Mouse (Mus musculus): Measurements from ENCODE around the gene 2310061I04Rik.
"Not testable (repeated sequence)": the region's sequence is repeated elsewhere in the genome, so short reads cannot be mapped to it uniquely, and the experiment has no call there.

The 2310061I04Rik gene

DNA sequence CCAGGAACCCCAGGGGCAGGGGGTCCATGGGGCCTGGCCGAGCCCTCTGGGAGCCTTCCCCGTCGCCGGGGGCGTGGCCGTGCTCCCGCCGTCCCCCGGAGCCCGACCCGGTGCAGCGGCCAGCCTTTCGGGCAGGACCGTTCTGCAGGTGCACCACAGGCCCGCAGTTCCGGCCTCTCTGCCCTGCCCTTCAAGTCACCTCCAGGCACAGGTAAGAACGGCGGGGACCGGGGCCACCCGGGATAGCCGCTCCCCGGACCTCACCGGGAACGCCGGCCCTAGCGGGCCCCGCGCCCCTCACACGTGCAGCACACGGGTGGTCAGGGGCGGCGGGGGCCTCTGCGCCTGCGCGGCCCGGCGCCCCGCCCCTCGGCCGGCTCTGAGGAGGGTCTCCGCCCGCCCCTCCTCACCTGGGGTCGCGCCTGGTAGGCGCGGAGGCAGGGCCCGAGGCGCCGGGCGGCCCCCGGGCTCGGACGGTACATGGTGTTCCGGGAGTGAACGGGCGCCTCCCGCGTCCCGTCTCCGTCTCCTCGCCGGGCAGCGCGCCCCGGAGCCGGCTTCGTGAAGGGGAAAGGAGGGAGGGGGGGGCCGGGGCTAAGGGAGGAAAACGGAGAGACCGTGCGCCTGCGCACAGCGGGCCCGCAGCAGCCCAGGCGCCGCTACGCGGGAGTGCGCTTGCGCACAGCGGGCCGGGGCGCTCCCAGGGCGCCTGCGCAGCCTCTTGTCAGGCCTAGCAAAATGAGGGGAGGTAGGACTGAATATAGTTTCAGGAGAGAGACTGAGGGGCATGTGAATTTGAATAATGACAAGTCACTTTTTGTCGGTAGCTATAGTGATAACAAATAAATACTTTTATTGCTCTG lies at the start of gene 2310061I04Rik:
2310061I04Rik (minus strand) TSS at position 651 of the 863 bp plus-strand sequence.
- peak; percentile 82 to 93 for DNase-seq (ENCODE audit: low spot score in 2 of 2)

DNA sequence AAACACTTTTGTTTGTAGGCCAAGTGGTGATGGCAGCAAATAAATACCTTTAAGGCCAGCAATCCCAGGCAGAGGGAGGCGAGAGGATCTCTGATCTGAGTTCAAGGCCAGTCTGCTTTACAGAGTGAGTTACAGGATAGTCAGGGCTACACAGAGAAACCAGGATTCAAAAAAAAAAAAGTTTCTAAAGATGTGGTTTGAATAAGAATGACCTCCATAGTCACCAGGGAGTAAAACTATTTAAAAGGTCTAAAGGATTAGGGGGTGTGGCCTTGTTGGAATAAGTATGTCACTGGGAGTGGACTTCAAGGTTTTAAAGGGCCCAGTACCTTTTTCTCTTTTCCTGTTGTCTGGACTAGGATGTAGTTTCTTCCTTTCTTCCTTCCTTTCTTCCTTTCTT lies 42.7 kb upstream of the 2310061I04Rik start:
- no peak for DNase-seq (ENCODE audit: low spot score in 2 of 2)

DNA sequence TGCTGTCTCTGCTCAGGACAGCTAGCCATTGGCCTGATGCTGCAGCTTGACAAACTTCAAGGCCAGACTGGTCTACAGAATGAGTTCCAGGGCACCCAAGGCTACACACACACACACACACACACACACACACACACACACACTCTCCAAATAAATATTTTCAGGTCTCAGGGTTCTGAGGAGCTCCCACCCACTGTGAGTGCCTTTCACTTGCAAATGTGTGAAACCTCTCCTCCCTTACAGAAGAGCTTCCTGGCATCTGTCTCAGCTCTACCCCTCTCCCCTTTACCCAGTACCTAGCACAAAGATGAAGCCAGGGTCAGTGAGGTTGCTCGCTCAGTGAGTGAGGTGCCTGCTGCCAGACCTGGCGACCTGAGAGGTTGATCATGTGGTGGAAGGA lies 41.9 kb upstream of the 2310061I04Rik start:
- no peak for DNase-seq (ENCODE audit: low spot score in 2 of 2)

DNA sequence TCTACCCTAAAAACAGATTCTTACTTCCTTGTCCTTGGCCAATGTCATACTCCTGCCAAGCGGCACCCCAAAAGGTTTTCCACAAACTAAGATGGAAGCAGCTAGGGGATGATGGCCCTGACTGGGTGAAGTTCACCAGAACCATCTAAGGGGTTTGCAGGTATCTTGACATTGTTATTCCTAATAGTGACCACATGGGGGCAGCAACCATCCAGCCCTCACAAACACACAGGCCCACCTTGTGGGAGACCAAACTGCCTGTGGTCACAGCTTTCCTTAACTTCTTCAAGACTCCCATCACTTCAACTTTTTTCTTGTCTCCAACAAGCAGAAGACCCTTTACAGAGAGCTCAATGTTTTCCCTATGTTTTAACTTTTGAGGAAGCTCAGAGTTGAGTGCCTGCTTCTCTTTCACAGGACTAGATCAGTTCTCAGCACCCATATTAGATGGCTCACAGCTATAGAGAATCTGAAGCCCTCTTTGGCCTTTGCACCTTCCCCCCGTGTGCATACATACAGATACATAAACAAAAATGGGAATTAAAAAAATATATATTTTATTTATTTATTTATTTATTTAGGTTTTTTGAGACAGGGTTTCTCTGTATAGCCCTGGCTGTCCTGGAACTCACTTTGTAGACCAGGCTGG lies 40.6 kb upstream of the 2310061I04Rik start:
- DNase-seq (ENCODE audit: low spot score in 2 of 2): peak in 1 of 2 experiments; percentile 60

DNA sequence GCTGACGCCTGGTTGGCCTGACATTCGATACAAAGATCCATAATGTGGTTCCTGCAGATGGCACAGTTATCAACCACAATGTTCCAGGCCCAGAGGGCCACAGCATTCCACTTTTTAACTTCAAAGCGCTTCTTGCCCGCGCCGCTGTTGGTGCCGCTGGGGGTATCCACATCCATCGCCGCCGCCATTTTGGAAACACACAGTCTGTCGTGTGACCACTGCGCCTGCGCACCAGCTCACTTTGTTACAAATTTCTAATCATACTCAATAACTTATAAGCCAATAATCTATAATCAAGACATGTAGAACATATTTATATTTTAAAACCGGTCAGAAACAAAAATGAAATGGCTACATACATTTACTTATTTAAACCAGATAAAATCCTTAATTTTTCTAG lies 38.5 kb upstream of the 2310061I04Rik start:
- not testable (repeated sequence) for DNase-seq (ENCODE audit: low spot score in 2 of 2)

DNA sequence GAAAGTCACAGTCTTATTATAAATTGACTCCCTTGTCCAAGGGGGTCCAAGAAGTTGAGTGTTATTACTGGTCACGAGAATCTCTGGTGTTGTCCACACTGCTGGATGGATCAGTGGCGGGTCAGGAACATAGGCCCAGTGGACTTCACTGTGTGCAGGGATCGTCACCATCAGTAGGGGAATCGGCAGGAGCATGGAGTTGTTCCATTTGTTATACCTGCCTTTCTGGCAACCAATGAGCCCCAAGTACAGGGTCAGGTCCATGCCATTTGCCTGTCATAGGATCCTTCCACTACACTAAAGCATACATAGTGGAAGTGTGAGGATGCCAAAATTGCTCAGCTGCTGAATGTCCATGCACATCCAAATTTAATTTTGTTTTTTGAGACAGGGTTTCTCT lies 35.4 kb upstream of the 2310061I04Rik start:
- no peak for DNase-seq (ENCODE audit: low spot score in 2 of 2)

DNA sequence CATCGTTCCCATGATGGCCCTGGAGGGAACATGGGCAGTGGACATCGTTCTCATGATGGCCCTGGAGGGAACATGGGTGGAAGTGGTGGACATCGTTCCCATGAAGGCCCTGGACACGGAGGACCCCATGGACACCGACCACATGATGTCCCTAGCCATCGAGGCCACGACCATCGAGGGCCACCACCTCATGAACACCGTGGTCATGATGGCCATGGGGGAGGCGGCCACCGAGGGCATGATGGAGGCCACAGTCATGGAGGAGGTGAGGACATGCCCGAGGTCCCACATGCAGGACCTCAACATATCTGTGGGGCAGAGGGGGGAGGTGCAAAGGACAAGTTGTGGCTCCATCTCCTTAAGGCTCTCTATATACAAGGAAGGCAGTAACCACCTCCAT lies 33.4 kb upstream of the 2310061I04Rik start:
- DNase-seq (ENCODE audit: low spot score in 2 of 2): no peak

DNA sequence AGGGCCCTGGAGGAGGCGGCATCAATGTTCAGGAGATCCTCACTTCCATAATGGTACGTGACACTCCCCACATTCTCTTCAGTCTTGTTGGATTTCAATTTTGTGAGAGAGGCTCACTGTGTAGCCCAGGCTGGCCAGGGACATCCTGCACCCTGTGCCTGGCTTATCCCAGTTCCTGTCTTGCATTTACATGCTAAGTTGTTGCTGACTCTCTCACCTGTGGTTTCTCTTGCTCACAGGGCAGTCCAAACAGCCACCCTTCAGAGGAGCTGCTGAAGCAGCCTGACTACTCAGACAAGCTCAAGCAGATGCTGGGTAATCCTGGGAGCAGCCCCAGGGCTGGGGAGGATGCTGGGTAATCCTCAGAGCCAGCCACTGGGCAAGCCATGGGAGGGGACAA lies 32.3 kb upstream of the 2310061I04Rik start:
- DNase-seq (ENCODE audit: low spot score in 2 of 2): no peak

DNA sequence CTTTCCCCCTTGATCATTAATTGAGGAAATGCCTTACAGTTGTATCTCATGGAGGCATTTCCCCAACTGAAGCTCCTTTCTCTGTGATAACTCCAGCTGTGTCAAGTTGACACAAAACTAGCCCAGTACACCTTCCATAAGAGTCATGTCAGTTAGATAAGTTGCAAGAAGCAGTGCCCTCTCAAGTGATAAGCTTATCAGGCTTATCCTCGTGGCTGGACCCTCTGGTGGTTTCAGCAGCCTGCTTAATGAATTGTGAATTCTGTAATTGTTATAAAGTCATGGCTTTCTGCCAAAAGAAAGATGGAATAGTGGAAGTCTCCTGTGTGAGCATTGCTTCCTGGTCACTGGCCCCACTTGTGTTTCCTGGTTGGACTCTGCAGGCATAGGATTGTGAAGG lies 30.2 kb upstream of the 2310061I04Rik start:
- DNase-seq (ENCODE audit: low spot score in 2 of 2): peak in 1 of 2 experiments; percentile 3

DNA sequence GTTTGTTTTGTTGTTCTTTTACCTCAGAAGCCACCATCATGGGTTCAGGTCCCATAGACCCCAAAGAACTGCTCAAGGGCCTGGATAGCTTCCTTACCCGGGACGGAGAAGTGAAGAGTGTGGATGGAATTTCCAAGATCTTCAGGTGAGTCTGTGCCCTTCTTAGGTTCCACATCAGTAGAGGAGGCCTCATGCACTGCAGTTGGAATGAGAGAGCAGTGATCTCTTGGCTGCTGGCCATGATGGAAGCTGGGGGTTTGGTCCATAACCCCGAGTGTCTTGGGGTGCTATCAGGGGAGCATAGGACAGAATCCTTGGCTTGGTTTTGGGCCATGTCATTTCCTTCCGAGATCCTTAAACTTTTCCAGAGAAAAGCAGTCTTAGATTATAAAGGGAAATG lies 26.1 kb upstream of the 2310061I04Rik start:
- no peak for DNase-seq (ENCODE audit: low spot score in 2 of 2)

DNA sequence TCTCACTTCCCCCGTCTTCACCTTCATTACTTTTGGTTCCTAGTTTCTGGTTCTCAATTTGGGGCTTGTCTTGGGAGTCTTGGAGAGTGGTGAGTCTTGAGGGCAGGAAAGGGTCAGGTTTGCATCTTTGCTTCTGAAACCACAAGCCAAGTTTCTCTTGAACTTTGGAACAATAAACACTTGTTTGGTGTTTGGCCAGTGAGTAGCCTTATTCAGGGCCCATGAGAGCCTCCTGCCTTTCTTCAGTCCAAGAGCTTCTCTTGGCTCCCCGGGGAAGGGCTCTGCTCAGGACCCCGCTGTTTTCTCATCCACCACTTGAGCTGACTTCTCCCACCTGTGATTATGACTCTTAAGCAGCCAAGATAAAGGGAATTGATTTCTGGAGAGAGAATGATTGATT lies 25.3 kb upstream of the 2310061I04Rik start:
- no peak for DNase-seq (ENCODE audit: low spot score in 2 of 2)

DNA sequence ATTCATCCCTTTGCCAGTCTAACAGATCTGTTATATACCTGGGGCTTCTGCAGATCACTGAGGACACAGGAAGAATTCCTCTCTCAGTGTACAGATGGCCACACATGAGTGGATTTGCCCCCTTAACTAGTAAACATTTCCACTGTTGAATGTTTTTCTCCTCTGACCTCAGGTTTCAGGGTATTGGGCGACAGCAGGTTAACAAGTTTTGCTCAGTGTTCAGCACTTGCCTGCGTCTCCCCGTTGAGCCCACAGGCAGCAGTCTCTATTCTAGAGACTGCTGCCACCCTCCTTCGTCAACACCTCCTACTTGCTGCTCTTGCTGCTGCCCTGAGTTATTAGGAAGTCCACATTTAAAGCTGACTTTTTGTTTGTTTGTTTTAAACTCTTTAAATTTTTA lies 24.5 kb upstream of the 2310061I04Rik start:
- DNase-seq (ENCODE audit: low spot score in 2 of 2): no peak

DNA sequence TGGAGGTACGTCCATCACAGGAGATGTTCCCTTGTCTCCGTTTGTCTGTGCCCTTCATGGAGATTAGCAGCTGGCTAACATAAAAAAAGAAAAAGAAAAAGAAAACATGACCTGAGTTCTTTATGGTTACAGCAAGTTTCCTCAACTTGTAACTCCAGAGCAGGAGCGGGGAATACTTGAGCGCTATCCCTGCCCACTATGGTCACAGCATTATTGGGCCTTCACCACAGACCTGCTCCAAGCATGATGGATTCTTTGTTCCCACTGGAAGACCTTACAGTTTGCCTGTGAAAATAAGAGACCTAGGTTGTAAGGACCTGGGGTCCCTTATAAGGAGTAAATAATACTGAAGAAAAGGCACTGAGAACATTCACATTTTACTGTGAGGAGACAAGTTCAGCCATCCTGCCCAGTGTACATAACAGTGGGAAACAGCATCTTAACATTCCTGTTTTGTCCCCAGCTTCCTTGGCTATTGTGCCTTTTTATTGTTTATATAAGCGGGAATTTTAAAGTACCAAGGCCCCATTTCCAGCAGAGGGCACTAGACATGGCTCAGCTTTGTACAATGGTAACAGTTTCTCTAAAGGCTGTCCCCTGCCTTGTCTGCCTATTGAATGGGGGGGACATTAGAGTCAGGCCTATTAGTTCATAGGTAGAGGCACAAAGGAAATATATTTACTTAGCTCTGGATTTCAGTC lies 23.8 kb upstream of the 2310061I04Rik start:
- no peak for DNase-seq (ENCODE audit: low spot score in 2 of 2)

DNA sequence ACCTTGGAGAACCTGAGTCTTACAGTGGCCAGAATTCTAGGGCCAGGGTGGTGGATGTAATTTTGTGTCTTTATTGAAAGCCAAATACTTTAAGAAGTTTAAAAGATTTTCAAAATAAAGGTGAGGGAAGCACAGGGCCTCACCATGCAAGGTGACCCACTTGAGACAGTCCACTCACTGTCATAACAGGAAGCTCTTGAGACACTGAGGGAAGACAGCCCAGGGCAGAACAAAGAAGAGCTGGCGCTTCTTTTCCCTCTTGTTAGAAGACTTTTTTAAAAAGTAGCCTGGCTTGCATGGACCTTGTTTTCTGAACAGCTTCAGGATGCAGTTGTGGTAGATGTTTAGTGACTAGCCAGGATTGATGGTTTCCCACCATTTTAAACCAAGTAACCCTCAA lies 23.2 kb upstream of the 2310061I04Rik start:
- DNase-seq (ENCODE audit: low spot score in 2 of 2): no peak

DNA sequence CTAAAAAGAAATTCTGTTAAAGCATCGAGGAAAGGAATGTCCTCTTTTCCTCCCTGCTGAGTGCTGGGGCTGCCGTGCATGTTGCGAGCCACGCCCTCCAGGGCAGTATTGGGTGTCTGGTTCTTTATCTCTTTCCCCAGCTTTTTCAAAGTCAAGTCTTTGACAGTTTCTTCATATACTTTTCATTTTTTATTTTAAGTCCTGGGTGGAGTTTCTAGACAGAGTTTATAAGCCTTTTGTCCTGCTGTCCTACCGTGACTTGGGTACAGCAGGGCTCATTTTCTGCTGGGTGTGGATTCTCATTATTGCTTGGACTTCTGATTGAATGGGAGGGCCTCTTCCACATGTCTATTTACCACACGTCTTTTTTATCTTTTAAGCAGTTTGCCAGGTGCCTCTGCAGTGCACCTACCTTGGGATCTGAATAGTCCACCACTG lies 22.7 kb upstream of the 2310061I04Rik start:
- DNase-seq (ENCODE audit: low spot score in 2 of 2): peak; percentile 48 to 82

DNA sequence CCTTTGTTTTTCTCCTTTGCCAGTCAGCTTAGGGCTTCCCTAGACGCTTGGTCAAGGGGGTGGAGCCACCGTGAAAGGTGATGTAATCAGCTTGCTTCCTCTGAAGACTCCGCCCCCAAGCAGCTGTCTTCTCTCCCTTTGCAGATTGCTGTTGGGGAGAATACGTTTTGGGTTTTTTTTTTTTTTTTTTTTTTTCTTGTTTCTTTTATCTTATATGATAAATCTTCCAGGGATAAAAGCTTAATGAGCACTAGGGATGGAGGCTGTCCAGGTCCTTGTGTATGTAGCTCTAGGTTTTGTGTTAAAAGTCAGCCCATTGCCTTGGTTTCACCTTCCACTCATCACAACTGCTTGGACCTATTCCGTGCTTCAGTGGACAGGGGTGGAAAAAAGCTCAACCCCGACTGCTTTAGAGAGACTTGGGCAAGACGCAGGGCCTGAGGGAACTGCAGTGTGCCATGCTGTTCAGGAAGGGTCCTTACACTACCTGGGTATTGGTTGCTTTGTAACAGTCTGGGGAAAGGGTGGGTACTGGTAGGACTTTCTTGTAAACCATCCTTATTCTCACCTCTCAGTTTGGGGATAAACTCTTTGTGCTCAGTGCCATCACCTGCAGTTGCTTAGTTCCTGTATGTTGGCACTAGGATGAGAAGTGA lies 22.0 kb upstream of the 2310061I04Rik start:
- DNase-seq (ENCODE audit: low spot score in 2 of 2): peak; percentile 90 to 98

DNA sequence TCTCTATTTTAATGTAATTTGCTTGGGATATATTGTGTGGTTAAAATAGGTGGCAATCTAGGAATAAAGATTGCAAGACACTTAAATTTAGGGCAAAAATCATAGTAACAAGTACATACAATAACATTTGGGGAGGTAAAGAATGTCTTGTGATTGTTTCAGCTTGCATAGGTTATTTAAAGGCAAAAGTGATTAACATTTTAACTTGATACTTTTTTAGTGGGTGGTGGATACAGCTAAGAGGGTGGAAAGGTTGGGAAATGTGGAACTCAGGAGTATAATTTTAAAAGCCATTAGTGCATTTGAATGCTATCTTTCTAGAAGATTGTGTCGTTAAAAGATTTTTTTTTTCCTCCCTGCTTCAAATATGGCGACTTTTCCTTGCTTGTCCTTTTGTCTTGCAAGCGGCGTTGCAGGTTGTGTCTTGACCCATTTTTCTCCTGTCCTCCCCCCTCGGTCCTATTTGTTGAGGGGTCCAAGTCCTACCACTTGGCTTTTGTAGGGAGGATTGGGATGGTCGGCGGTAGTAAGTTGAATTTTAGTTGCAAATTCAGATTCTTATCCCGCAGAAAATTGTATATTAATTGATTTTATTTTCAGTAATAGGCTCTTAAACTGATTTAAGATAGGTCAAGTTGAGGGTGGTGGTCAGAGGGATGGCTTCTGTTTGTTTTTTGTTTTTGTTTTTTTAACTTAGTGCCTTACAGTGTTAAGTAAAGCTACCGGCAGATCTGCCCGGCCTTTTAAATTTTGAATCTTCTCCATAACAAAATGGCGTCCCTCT lies 21.2 kb upstream of the 2310061I04Rik start:
- DNase-seq (ENCODE audit: low spot score in 2 of 2): peak; percentile 58 to 61

DNA sequence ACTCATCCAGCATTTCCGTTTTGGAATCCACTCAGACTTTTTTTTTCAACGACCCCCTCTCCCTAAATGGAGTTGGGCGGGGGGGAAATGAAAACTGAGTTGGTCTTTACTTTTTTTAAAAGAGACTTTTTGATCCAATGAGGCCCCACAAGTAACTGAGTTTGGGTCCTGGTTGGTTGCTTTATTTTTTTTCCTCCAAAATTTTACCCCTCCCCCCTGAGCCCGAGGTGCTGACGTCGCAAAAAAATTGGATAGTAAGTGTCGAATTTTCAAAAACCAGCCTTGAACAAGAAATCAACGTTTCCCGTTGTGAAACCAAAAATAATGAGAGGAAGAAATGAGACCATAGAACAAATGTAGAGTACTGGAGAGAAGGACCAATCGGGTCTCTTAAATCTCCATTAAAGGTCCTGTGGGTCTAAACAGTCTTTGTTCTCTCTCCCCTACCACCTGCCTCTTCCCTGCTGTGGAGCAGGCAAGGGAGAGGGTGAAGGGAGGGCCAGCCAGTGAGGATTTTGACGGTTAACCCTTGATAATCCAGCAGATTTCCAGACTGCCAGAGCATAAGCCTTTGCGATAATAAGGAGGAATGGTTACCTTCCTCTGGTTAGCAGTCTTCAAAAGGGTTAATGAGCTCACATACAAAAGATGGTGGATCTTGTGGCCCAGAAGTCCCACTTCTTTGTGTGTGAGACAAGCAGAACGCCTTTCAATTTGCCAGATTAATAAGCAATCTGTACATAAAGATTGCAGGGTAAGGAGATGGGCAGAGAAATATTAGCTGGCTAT lies 20.4 kb upstream of the 2310061I04Rik start:
- DNase-seq (ENCODE audit: low spot score in 2 of 2): peak; percentile 51 to 65

DNA sequence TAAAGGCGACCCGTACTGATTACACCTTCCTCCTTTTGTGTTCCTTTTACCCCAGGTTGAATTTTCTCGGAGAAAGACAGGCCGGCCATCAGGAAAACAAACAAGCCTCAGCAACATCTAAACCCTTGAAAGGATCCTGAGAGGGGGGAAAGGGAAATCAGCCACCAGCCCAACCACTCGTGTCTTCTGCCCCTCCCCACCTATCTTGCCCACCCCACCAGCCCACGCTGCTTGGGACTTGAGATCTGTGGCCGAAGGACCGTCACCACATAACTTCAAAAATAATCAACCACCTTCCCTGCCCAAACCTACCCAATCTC lies 19.9 kb upstream of the 2310061I04Rik start:
- peak in 1 of 2 experiments; percentile 54 for DNase-seq (ENCODE audit: low spot score in 2 of 2)
